Mouse (Mus musculus) testis, adult 2 months (tissue): Measurements from ENCODE around the gene Pam. TPM values are rescaled to one million over a fixed set of nuclear protein-coding genes. Genes with fewer than 3 reads are reported as not detected.

Experiments
- H3K27ac ChIP-seq: fragments of 200-500 bp; 2 replicates; pipeline ENCODE4 v1.5.1; 2012; ENCODE audit warnings: low read depth, low read length; ENCODE audit not compliant: control insufficient read depth, insufficient read depth
- H3K27me3 ChIP-seq: fragments of 200-500 bp; 2 replicates; pipeline ENCODE4 v1.6.1; 2012; ENCODE audit warnings: mild to moderate bottlenecking, low read length, moderate library complexity; ENCODE audit not compliant: control insufficient read depth, insufficient read depth
- H3K36me3 ChIP-seq: fragments of 200-500 bp; 2 replicates; pipeline ENCODE4 v1.6.1; 2012; ENCODE audit warnings: mild to moderate bottlenecking, low read length; ENCODE audit not compliant: control insufficient read depth, insufficient read depth
- H3K4me1 ChIP-seq: fragments of 200-500 bp; 2 replicates; pipeline ENCODE4 v1.6.1; 2012; ENCODE audit warnings: low read length; ENCODE audit not compliant: control insufficient read depth, insufficient read depth
- H3K4me3 ChIP-seq: fragments of 200-500 bp; 2 replicates; pipeline ENCODE4 v1.5.1; 2012; ENCODE audit warnings: low read depth, mild to moderate bottlenecking, low read length, moderate library complexity, mixed read lengths; ENCODE audit not compliant: control insufficient read depth
- CTCF ChIP-seq: fragments of 200-500 bp; IDR thresholded peaks from 2 replicates; pipeline ENCODE4 v1.5.1; 2012; ENCODE audit warnings: low read depth, mild to moderate bottlenecking, inconsistent platforms, low read length, moderate library complexity; ENCODE audit not compliant: control insufficient read depth, insufficient read depth, insufficient replicate concordance
- POLR2A ChIP-seq: fragments of 200-500 bp; IDR thresholded peaks from 2 replicates; pipeline ENCODE4 v1.6.1; 2012; ENCODE audit warnings: low read depth, mild to moderate bottlenecking, inconsistent platforms, low read length, moderate library complexity; ENCODE audit not compliant: control insufficient read depth
- polyA plus RNA-seq: library from polyadenylated mRNA; depleted of rRNA; stranded (reverse); fragments of >200 nt; gene quantifications from 2 replicates; pipeline ENCODE4 v1.2.3, GENCODE M21; 2012

The Pam gene
- polyA plus RNA-seq, 1 experiment: 6.1 TPM

DNA sequence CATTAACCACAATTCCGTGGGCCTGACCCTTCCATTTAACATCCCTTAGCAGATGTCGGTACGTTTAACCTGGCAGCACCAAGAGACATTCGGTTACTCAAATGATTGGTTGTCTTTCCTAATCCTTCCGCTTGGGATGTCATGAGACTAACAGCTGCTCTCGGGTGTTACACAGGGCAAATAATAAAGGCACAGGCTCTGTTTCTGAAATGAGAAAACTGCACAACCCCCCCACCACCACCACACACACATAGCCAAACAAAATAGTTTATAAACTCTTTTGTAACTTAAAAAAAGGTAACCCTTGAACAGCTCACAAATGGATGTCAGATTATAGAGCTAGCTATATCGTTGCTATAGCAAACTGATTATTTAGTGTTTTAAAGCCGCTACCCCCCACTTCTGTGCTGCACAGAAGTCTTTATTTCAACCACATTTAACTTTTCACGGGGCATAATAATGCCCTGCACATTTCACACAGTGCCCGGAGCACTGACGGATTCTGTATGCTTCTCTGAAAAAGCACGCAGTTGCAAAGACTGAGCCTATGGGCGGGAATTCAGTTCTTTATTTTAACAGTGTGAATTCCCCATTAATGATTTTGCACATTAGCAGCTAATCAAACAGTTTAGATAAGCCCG is 246.7 kb downstream of the Pam start:
- H3K27ac ChIP-seq: no peak overlapping the region
- H3K4me1 ChIP-seq: no peaks in the 10 kb centered on the region
- TF ChIP-seq POLR2A (no peak), CTCF (no peak)
- H3K4me3 ChIP-seq: no peak overlapping the region
- no peaks in the 10 kb centered on the region for H3K27me3 ChIP-seq
- H3K36me3 ChIP-seq: no peaks in the 10 kb centered on the region

DNA sequence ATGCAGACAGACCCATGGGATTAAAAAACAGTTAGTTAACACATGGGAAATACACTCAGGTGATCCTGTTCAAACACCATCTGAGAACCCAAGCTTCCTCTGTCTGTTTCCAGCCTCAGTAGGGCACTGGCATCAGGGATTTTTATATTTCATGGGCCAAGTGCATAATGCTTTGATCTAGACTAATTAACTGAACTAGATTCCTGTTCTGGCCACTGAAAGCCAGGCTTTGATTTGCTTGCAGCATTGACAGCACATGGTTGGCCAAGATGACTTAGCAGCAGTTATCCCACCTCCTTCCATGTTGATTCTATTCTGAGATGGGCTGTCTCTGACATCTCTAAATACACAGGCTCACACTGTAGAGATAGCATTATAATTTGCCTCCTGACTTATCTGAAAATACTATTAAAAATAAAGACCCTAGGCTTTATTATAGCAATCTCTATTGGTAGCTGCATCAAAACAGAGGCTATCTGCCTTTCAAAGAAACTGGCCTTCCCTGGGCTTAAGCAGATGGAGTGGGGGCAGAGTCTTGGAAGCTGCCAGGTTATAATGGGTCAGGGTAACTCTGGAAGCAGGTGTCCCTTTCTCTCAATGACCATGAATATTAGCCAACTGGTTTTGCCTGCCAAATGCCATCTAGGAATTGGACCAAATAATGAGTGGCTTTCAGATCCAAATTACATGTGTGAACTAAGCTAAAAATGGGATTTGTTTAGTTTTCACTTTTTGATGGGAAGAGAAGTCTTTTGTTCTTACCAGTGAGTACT is 252.0 kb downstream of the Pam start:
- H3K4me1 ChIP-seq: no peaks in the 10 kb centered on the region
- H3K4me3 ChIP-seq: no peak overlapping the region

DNA sequence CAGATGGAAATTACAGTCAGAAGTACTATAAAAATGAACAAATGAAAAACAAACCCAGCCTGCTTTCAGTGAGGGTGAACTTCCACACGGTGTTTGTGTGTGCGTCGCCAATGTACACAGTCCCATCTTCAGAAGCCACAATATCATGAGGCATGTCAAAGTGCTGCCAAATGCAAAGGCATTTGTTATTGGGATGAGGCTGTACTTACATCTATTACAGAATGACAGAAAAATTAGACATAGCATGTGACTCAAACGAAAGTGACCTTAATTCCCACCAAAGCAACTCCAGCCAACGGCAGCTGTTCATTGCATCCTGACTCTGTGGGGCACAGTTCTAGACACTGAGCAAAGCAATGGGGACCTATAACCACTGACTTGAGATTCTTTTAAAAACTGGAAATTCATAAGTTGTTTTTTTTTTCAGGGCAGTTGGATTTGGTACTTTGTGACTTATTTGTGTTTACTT is 261.1 kb downstream of the Pam start:
- no peak for TF ChIP-seq POLR2A
- TF ChIP-seq CTCF: no peak

More for the DNA sequence above, 252.0 kb downstream of the Pam start:
- Histone ChIP-seq H3K27ac (no peak overlapping the region), H3K36me3 (no peaks in the 10 kb centered on the region), H3K27me3 (no peaks in the 10 kb centered on the region)
- TF ChIP-seq POLR2A (no peak), CTCF (no peak)

DNA sequence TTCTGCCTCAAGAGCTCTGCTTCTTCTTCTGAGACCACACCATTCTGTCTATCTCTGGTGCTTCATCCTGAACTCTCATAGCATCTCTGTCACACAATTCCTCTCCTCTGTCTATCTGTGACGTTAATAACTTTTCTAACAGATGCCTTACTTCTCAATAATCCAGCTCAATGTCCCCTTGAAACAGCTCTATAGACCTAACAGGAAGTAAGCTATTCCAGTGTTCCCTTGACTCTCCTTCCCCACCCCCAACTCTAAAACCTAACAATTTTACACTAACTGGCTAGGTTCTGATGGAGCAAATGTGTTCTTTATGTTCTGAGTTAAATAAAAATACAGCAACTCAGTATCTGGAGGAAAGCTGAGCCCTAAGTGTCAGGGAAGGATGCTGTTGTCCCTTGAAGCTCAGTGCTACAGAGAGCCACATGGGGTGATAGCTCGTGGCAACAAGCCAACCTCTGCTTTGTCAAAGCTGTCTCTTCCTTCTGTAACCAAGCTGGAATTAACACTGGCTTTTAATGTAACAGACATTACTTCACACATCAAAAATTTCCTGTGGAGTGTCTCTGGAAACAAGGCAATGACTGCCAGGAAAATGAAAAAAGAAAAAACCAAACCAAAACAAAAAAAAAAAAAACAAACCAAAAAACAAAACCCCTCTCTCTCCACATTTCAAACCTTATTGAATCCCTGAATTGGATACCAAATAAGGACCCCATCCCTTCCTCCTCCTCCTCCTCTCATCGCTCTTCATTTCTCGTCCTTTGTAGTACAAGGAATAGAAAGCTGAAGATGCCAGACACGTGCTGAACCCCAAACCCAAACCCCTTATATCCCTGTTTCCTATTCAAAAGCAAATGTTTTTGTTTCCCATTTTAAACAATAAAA is 261.7 kb downstream of the Pam start:
- Histone ChIP-seq H3K27me3 (no peaks in the 10 kb centered on the region), H3K27ac (no peak overlapping the region)

More for the DNA sequence above, 261.1 kb downstream of the Pam start:
- Histone ChIP-seq H3K4me3 (no peak overlapping the region), H3K27me3 (no peaks in the 10 kb centered on the region), H3K4me1 (no peaks in the 10 kb centered on the region), H3K36me3 (no peaks in the 10 kb centered on the region), H3K27ac (no peak overlapping the region)

DNA sequence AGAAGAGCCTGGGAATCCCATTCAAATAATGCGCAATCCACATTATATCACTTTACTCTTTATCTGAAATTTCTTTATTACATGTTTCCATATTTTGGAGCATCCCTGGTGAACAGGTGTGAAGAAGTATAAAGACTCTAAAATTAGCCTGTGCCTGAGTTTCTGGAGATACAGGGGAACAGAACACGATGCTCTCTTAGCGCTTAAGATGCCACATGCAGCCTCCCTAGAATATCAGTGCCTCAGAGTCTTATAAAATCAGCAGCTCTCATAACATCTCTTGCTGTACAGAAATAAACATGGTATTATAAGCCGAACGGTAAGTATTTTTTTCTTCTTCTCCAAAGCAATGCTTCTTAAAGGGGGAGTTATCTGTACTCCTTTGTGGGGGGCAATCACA is 267.4 kb downstream of the Pam start:
- Histone ChIP-seq H3K27ac (no peak overlapping the region), H3K27me3 (no peaks in the 10 kb centered on the region), H3K4me3 (no peak overlapping the region), H3K36me3 (no peaks in the 10 kb centered on the region), H3K4me1 (no peaks in the 10 kb centered on the region)
- no peak for TF ChIP-seq POLR2A
- TF ChIP-seq CTCF: no peak

More for the DNA sequence above, 261.7 kb downstream of the Pam start:
- Histone ChIP-seq H3K36me3 (no peaks in the 10 kb centered on the region), H3K4me1 (no peaks in the 10 kb centered on the region), H3K4me3 (no peak overlapping the region)
- no peak for TF ChIP-seq POLR2A
- no peak for TF ChIP-seq CTCF

DNA sequence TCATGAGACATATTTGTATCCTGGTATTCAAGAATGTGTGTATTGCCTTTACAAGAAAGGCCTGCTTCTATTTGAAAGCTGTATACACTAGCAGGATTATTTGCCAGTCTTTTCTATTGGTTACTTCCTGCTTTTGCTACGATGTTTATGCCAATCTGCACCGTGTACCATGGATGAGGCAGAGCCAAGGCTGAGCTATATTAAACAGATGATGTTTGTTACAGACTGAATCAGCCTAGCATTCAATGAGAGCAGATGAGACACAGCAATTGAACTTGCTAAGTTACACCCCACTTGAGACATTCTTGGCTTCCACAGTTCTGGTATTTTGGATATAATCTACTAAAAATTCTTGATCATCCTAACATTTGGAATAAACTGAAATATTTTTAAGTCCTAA is 267.9 kb downstream of the Pam start:
- TF ChIP-seq POLR2A (no peak), CTCF (no peak)
- H3K36me3 ChIP-seq: no peaks in the 10 kb centered on the region
- no peaks in the 10 kb centered on the region for H3K4me1 ChIP-seq

DNA sequence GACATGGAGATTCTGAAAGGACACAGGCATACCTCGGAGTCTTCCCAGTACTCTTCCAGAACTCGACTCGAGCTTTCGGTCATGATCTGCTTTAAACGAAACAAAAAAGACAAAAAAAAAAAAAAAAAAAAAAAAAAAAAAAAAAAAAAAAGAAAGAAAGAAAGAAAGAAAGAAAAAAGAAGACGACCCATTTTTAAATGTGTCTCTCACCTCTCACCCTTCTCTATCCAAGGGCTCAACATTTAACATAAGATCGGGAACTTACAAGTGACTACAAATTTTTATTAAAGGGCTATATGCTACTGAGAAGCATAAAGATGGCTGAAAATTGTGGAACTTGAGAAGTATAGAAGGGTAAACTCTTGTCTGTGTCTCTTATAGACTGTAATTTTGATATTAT is 272.5 kb downstream of the Pam start:
- TF ChIP-seq CTCF: no peak
- TF ChIP-seq POLR2A: no peak
- H3K27ac ChIP-seq: no peak overlapping the region
- no peak overlapping the region for H3K4me3 ChIP-seq
- no peaks in the 10 kb centered on the region for H3K36me3 ChIP-seq
- H3K4me1 ChIP-seq: no peaks in the 10 kb centered on the region
- no peaks in the 10 kb centered on the region for H3K27me3 ChIP-seq

More for the DNA sequence above, 267.9 kb downstream of the Pam start:
- no peak overlapping the region for H3K4me3 ChIP-seq
- no peaks in the 10 kb centered on the region for H3K27me3 ChIP-seq
- H3K27ac ChIP-seq: no peak overlapping the region
